In genomic region chrX:167477636-167478035, GRCm38 (mm10) we compare ENCODE assay signal across 20 mouse cellular contexts.
"Had no signal": no experiment of that assay in that cellular context is flagged by ENCODE, and none has a peak within 500 bp of the region (broad histone marks: within the 10 kb centered on the region; RNA-seq: fewer than 3 reads in every experiment).

No protein-coding gene starts in this region.

- H3K36me3 ChIP-seq: kidney, embryonic 15.5 days; limb, embryonic 12.5 days; limb, embryonic 15.5 days; midbrain, embryonic 10.5 days; midbrain, embryonic 13.5 days; neural tube, embryonic 12.5 days; neural tube, embryonic 15.5 days had no signal

- H3K4me2 ChIP-seq: kidney, embryonic 15.5 days; limb, embryonic 12.5 days; limb, embryonic 15.5 days; liver, embryonic 11.5 days; midbrain, embryonic 13.5 days; neural tube, embryonic 12.5 days; neural tube, embryonic 15.5 days had no signal

- H3K4me3 ChIP-seq: kidney, embryonic 15.5 days; layer of hippocampus, adult 2 months; limb, embryonic 12.5 days; limb, embryonic 15.5 days; megakaryocyte, embryonic 14.5 days; midbrain, embryonic 10.5 days; midbrain, embryonic 13.5 days; neural tube, embryonic 12.5 days; neural tube, embryonic 15.5 days had no signal

- H3K27ac ChIP-seq: kidney, embryonic 15.5 days; layer of hippocampus, adult 2 months; limb, embryonic 12.5 days; limb, embryonic 15.5 days; liver, embryonic 14.5 days; midbrain, embryonic 10.5 days; midbrain, embryonic 13.5 days; neural tube, embryonic 12.5 days; neural tube, embryonic 15.5 days had no signal

- H3K9me3 ChIP-seq: kidney, embryonic 15.5 days; limb, embryonic 12.5 days; limb, embryonic 15.5 days; megakaryocyte, embryonic 14.5 days; midbrain, embryonic 10.5 days; midbrain, embryonic 13.5 days; neural tube, embryonic 12.5 days; neural tube, embryonic 15.5 days had no signal

- H3K4me1 ChIP-seq: kidney, embryonic 15.5 days; limb, embryonic 12.5 days; limb, embryonic 15.5 days; megakaryocyte, embryonic 14.5 days; midbrain, embryonic 10.5 days; midbrain, embryonic 13.5 days; neural tube, embryonic 12.5 days; neural tube, embryonic 15.5 days had no signal

- DNase-seq: kidney, adult 18-20 months; kidney, postnatal 14 days; layer of hippocampus, adult 9-11 months; liver, postnatal 0 days; right cerebral cortex, adult 18-20 months; right cerebral cortex, postnatal 25 days; thymus, adult 18-20 months; thymus, postnatal 36 days had no signal

- ATAC-seq: intestine, embryonic 16.5 days; liver, postnatal 0 days; midbrain, embryonic 13.5 days had no signal

- H3K9ac ChIP-seq: kidney, embryonic 15.5 days; limb, embryonic 12.5 days; limb, embryonic 15.5 days; liver, embryonic 14.5 days; liver, postnatal 0 days; midbrain, embryonic 13.5 days; neural tube, embryonic 12.5 days; neural tube, embryonic 15.5 days had no signal

- H3K27me3 ChIP-seq: neural tube, embryonic 12.5 days had no signal
